Mouse (Mus musculus) adipocyte (in vitro differentiated cells): ENCODE measurements around the gene Ndrg2.
"Not testable (repeated sequence)": the region's sequence is repeated elsewhere in the genome, so short reads cannot be mapped to it uniquely, and the experiment has no call there.

Source experiments
- DNase-seq: peaks from one replicate; pipeline ENCODE4 v3.0.0-alpha.2; 2016; ENCODE audit warnings: low spot score

Gene Ndrg2

GRCm38 (mm10) chr14:51913960-51914762 lies at the start of gene Ndrg2:
Ndrg2 (minus strand) TSS chr14:51914158.
- no peak for DNase-seq

GRCm38 (mm10) chr14:51960316-51960715 lies 46.4 kb upstream of the Ndrg2 start:
- DNase-seq: peak; percentile 14

GRCm38 (mm10) chr14:51943336-51943735 lies 29.4 kb upstream of the Ndrg2 start:
- peak; percentile 63 for DNase-seq

GRCm38 (mm10) chr14:51942236-51942635 lies 28.3 kb upstream of the Ndrg2 start:
- DNase-seq: no peak

GRCm38 (mm10) chr14:51941577-51941976 lies 27.6 kb upstream of the Ndrg2 start:
- DNase-seq: no peak

GRCm38 (mm10) chr14:51940944-51941560 lies 27.1 kb upstream of the Ndrg2 start:
- DNase-seq: peak; percentile 72

- no peak for DNase-seq
Observed at GRCm38 (mm10) chr14:51939005-51939404, 25.0 kb upstream of the Ndrg2 start.

GRCm38 (mm10) chr14:51932092-51933020 lies 18.4 kb upstream of the Ndrg2 start:
- DNase-seq: no peak

- peak; percentile 74 for DNase-seq
Observed at GRCm38 (mm10) chr14:51930824-51931223, 16.9 kb upstream of the Ndrg2 start.

GRCm38 (mm10) chr14:51929968-51930367 lies 16.0 kb upstream of the Ndrg2 start:
- no peak for DNase-seq

- peak; percentile 64 for DNase-seq
Observed at GRCm38 (mm10) chr14:51929309-51929943, 15.5 kb upstream of the Ndrg2 start.

- DNase-seq: not testable (repeated sequence)
Observed at GRCm38 (mm10) chr14:51926930-51927329, 13.0 kb upstream of the Ndrg2 start.

- no peak for DNase-seq
Observed at GRCm38 (mm10) chr14:51923492-51923891, 9.5 kb upstream of the Ndrg2 start.

- DNase-seq: no peak
Observed at GRCm38 (mm10) chr14:51922910-51923309, 9.0 kb upstream of the Ndrg2 start.

GRCm38 (mm10) chr14:51922571-51922865 lies 8.6 kb upstream of the Ndrg2 start, which contains the start of gene Rnase13:
Rnase13 (minus strand) TSS chr14:51922773.
- DNase-seq: no peak

GRCm38 (mm10) chr14:51921759-51922570 lies 8.0 kb upstream of the Ndrg2 start:
- DNase-seq: no peak

GRCm38 (mm10) chr14:51918966-51919365 lies 5.0 kb upstream of the Ndrg2 start:
- no peak for DNase-seq

- no peak for DNase-seq
Observed at GRCm38 (mm10) chr14:51918125-51918524, 4.2 kb upstream of the Ndrg2 start, which contains the start of gene Tppp2. Tppp2 (plus strand) TSS chr14:51918425.

- no peak for DNase-seq
Observed at GRCm38 (mm10) chr14:51916539-51916938, 2.6 kb upstream of the Ndrg2 start.

- DNase-seq: no peak
Observed at GRCm38 (mm10) chr14:51915030-51915429, 1.1 kb upstream of the Ndrg2 start.
